Comparison of ENCODE assay signal across 8 mouse cellular contexts in genomic region chr11:51967443-51968401, GRCm38 (mm10). TPM values are rescaled to one million over a fixed set of nuclear protein-coding genes. Genes with fewer than 3 reads are reported as not detected.
DNase-seq lines count a peak whose midpoint lies in the region; ATAC-seq and TF ChIP-seq lines count a peak whose summit lies in the region.

Cdkn2aipnl (plus strand) TSS chr11:51967661.

- peak; percentile 93 for TF ChIP-seq CTCF in heart, adult 2 months (IDR thresholded peaks at IDR 0.05)

- DNase-seq in 3134 (ENCODE audit: extremely low read depth, insufficient read length, low spot score): peak; percentile 91
- DNase-seq in adrenal gland, postnatal 36 days: peak; percentile 98
- peak; percentile 95 to 99 for DNase-seq in heart, adult 2 months
- peak; percentile 93 to 96 for DNase-seq in kidney, adult 8-10 months
- DNase-seq in spleen, postnatal 10 days (ENCODE audit: low spot score in 2 of 2): peak; percentile 99

- ATAC-seq in embryonic facial prominence, embryonic 13.5 days (ENCODE audit: insufficient number of reproducible peaks, insufficient read depth, low FRiP score, low TSS enrichment, low read depth): peak; percentile 83
- peak; percentile 96 for ATAC-seq in limb, embryonic 13.5 days (ENCODE audit: low FRiP score, low read depth)
- ATAC-seq in midbrain, embryonic 16.5 days: peak; percentile 96

- WGBS in embryonic facial prominence, embryonic 13.5 days: 2% methylated on average over 63 of the region's 63 CpGs
- WGBS in heart, adult 2 months: 2% methylated on average over 63 of the region's 63 CpGs
- WGBS in limb, embryonic 13.5 days: 2% methylated on average over 63 of the region's 63 CpGs
- WGBS in midbrain, embryonic 16.5 days: 2% methylated on average over 62 of the region's 63 CpGs

- H3K27me3 ChIP-seq in embryonic facial prominence, embryonic 13.5 days: no peaks in the 10 kb centered on the region
- H3K27me3 ChIP-seq in heart, adult 2 months (ENCODE audit: control insufficient read depth, insufficient read depth, low read length): no peaks in the 10 kb centered on the region
- no peaks in the 10 kb centered on the region for H3K27me3 ChIP-seq in limb, embryonic 13.5 days
- H3K27me3 ChIP-seq in midbrain, embryonic 16.5 days (ENCODE audit: control insufficient read depth, insufficient read depth, low read depth, low read length): no peaks in the 10 kb centered on the region

- peak within 1 kb of the TSS; percentile 65 for H3K4me3 ChIP-seq in embryonic facial prominence, embryonic 13.5 days
- peak within 1 kb of the TSS; percentile 73 for H3K4me3 ChIP-seq in heart, adult 2 months
- peak within 1 kb of the TSS; percentile 71 for H3K4me3 ChIP-seq in limb, embryonic 13.5 days
- H3K4me3 ChIP-seq in midbrain, embryonic 16.5 days (ENCODE audit: low read depth, low read length): peak within 1 kb of the TSS; percentile 80

- 0 out of 2 replicates have a peak, but pooled peaks have one; percentile 50 for TF ChIP-seq POLR2A in heart, adult 2 months (IDR thresholded peaks at IDR 0.05; ENCODE audit: insufficient read depth, low read depth, low read length)

- H3K79me2 ChIP-seq in heart, adult 2 months (replicated peaks; ENCODE audit: control insufficient read depth, insufficient read depth, low read length): no peaks in the 10 kb centered on the region

- intact Hi-C loops in heart, adult 2 months (cut with DNase I): loop anchor here (1.0 to 2.0 kb wide), 4 partner anchors 33 to 147 kb away; partner anchors contain the start of gene Ube2b

- peaks cover 14% of the 10 kb centered on the region for H3K4me1 ChIP-seq in embryonic facial prominence, embryonic 13.5 days
- peaks cover 2% of the 10 kb centered on the region for H3K4me1 ChIP-seq in heart, adult 2 months (ENCODE audit: control insufficient read depth, insufficient read depth, low read length)
- peaks cover 11% of the 10 kb centered on the region for H3K4me1 ChIP-seq in limb, embryonic 13.5 days
- peaks cover 4% of the 10 kb centered on the region for H3K4me1 ChIP-seq in midbrain, embryonic 16.5 days (ENCODE audit: control insufficient read depth, insufficient read depth, low read length)

- peak within 1 kb of the TSS; percentile 94 for H3K4me2 ChIP-seq in embryonic facial prominence, embryonic 13.5 days
- H3K4me2 ChIP-seq in limb, embryonic 13.5 days (replicated peaks): peak within 1 kb of the TSS; percentile 86
- H3K4me2 ChIP-seq in midbrain, embryonic 16.5 days (ENCODE audit: low read length): peak within 1 kb of the TSS; percentile 86

- peak; percentile 89; the same call in 1 of the 2 replicates for TF ChIP-seq EP300 in heart, adult 2 months (IDR thresholded peaks at IDR 0.05; ENCODE audit: insufficient read depth, low read depth, low read length)

- H3K36me3 ChIP-seq in embryonic facial prominence, embryonic 13.5 days: peaks cover 29% of the 10 kb centered on the region
- H3K36me3 ChIP-seq in heart, adult 2 months (ENCODE audit: control insufficient read depth, insufficient read depth, low read length): no peaks in the 10 kb centered on the region
- peaks cover 32% of the 10 kb centered on the region for H3K36me3 ChIP-seq in limb, embryonic 13.5 days
- peaks cover 17% of the 10 kb centered on the region for H3K36me3 ChIP-seq in midbrain, embryonic 16.5 days (ENCODE audit: control insufficient read depth, insufficient read depth, low read length)

- peak within 1 kb of the TSS; percentile 19 for H3K27ac ChIP-seq in embryonic facial prominence, embryonic 13.5 days
- H3K27ac ChIP-seq in heart, adult 2 months: peak within 1 kb of the TSS; percentile 75
- H3K27ac ChIP-seq in limb, embryonic 13.5 days: peak within 1 kb of the TSS; percentile 44; the same call in 1 of the 2 replicates
- peak within 1 kb of the TSS; percentile 78 for H3K27ac ChIP-seq in midbrain, embryonic 16.5 days (ENCODE audit: low read length)

- no peaks in the 10 kb centered on the region for H3K9me3 ChIP-seq in embryonic facial prominence, embryonic 13.5 days
- no peaks in the 10 kb centered on the region for H3K9me3 ChIP-seq in limb, embryonic 13.5 days
- no peaks in the 10 kb centered on the region for H3K9me3 ChIP-seq in midbrain, embryonic 16.5 days (replicated peaks; ENCODE audit: control insufficient read depth, low read length, poor library complexity, severe bottlenecking)

- H3K9ac ChIP-seq in embryonic facial prominence, embryonic 13.5 days: peak within 1 kb of the TSS; percentile 81
- peak within 1 kb of the TSS; percentile 75 for H3K9ac ChIP-seq in heart, adult 2 months (ENCODE audit: low read depth, low read length)
- H3K9ac ChIP-seq in limb, embryonic 13.5 days: peak within 1 kb of the TSS; percentile 88
- H3K9ac ChIP-seq in midbrain, embryonic 16.5 days (ENCODE audit: low read depth, low read length): peak within 1 kb of the TSS; percentile 84

RNA-seq across cellular contexts. Expression of gene Cdkn2aipnl, which starts in this region (rescaled TPM):
- total RNA-seq in adrenal gland, postnatal 36 days (2021): 10 to 100 TPM; 17.8 to 18.2 TPM
- polyA plus RNA-seq in embryonic facial prominence, embryonic 13.5 days (2015; fragmentation: Nextera tagmentation; extraction: Ambion mirVana): 98.8 and 104 TPM in 2 replicates
- total RNA-seq in heart, adult 2 months (2021): 10 to 100 TPM; 10.2 to 10.8 TPM
- polyA plus RNA-seq in heart, adult 2 months (2012; rRNA removed): 8.4 and 14.1 TPM in 2 replicates
- 101 and 109 TPM in 2 replicates for polyA plus RNA-seq in limb, embryonic 13.5 days (2015; fragmentation: Nextera tagmentation; extraction: Ambion mirVana)
- 125 and 134 TPM in 2 replicates for polyA plus RNA-seq in midbrain, embryonic 16.5 days (2015; fragmentation: Nextera tagmentation; extraction: Ambion mirVana)

Comparison
In these comparisons a context has a peak if more than half of its experiments do, and no peak if none do; other contexts are left out.
1. Peak in every context shown above with its lines: DNase-seq, ATAC-seq, H3K4me3 ChIP-seq and H3K27ac ChIP-seq.
2. H3K27ac ChIP-seq: peak in every context shown above with its lines; median percentile 78 in midbrain, embryonic 16.5 days; 75 in heart, adult 2 months; 44 in limb, embryonic 13.5 days; 19 in embryonic facial prominence, embryonic 13.5 days.